ENCODE assay signal across 8 mouse cellular contexts in genomic region chr5:110057637-110058408, GRCm38 (mm10). TPM values are rescaled to one million over a fixed set of nuclear protein-coding genes. Genes with fewer than 3 reads are reported as not detected.
DNase-seq lines count a peak whose midpoint lies in the region; ATAC-seq lines count a peak whose summit lies in the region.

No protein-coding gene starts in this region.

- peak overlapping the region; percentile 51 for H3K4me3 ChIP-seq in hindbrain, embryonic 11.5 days (ENCODE audit: low read depth, low read length)

- no peaks in the 10 kb centered on the region for H3K36me3 ChIP-seq in hindbrain, embryonic 11.5 days (ENCODE audit: control insufficient read depth, insufficient read depth, low read length)

- DNase-seq in MN1 (ENCODE audit: low spot score) = peak; percentile 87
- DNase-seq in cerebellum, adult 9-10 months = peak; percentile 88
- peak; percentile 82 to 86 for DNase-seq in frontal cortex, adult 2 months (ENCODE audit: extremely low spot score in 1 of 2, low spot score in 1 of 2)
- peak; percentile 75 for DNase-seq in hindbrain, embryonic 11.5 days (ENCODE audit: low spot score)
- peak; percentile 76 to 84 for DNase-seq in layer of hippocampus, postnatal 10 days (ENCODE audit: low spot score in 2 of 2)
- DNase-seq in lung, postnatal 10 days = peak; percentile 90
- peak; percentile 77 for DNase-seq in ovary, postnatal 36 days (ENCODE audit: low spot score)
- peak; percentile 83 for DNase-seq in thymus, postnatal 25 days

- 0 out of 2 replicates have a peak overlapping the region, but pooled peaks have one; percentile 13 for H3K27ac ChIP-seq in hindbrain, embryonic 11.5 days (ENCODE audit: low read depth, low read length)

- H3K9ac ChIP-seq in hindbrain, embryonic 11.5 days (ENCODE audit: low read depth, low read length) = peak overlapping the region; percentile 70

- 4% methylated on average over 19 of the region's 19 CpGs for WGBS in hindbrain, embryonic 11.5 days

- no peaks in the 10 kb centered on the region for H3K9me3 ChIP-seq in hindbrain, embryonic 11.5 days (ENCODE audit: control insufficient read depth, low read length)

- H3K4me2 ChIP-seq in hindbrain, embryonic 11.5 days (replicated peaks; ENCODE audit: low read depth, low read length) = peak overlapping the region; percentile 36

- no peaks in the 10 kb centered on the region for H3K4me1 ChIP-seq in hindbrain, embryonic 11.5 days (replicated peaks; ENCODE audit: control insufficient read depth, insufficient read depth, low read length)

- H3K27me3 ChIP-seq in hindbrain, embryonic 11.5 days (ENCODE audit: control insufficient read depth, insufficient read depth, low read length) = no peaks in the 10 kb centered on the region

- peak; percentile 98 for ATAC-seq in hindbrain, embryonic 11.5 days (ENCODE audit: low FRiP score)

RNA-seq across cellular contexts. Expression of gene Gm17655, which starts 14.5 kb away (rescaled TPM):
- polyA plus RNA-seq in frontal cortex, adult 2 months (2012; rRNA removed) = 0.84 and 1.4 TPM in 2 replicates
- polyA plus RNA-seq in hindbrain, embryonic 11.5 days (2014; fragmentation: Nextera tagmentation; extraction: Ambion mirVana) = 5.5 and 6.4 TPM in 2 replicates
- total RNA-seq in layer of hippocampus, postnatal 10 days (2021) = 10 to 100 TPM in 1 of 2 experiments, 1 to 10 TPM in 1; 8.9 to 10.3 TPM

RNA-seq across cellular contexts. Expression of gene Gm35315, which starts 36.4 kb away (rescaled TPM):
- 0.90 and 1.2 TPM in 2 replicates for polyA plus RNA-seq in frontal cortex, adult 2 months (2012; rRNA removed)
- 0.80 and 1.0 TPM in 2 replicates for polyA plus RNA-seq in hindbrain, embryonic 11.5 days (2014; fragmentation: Nextera tagmentation; extraction: Ambion mirVana)
- under 1 TPM; 0.73 to 0.89 TPM for total RNA-seq in layer of hippocampus, postnatal 10 days (2021)

RNA-seq across cellular contexts. Expression of gene Plcxd1, which starts 41.9 kb away (rescaled TPM):
- 14.3 and 17.5 TPM in 2 replicates for polyA plus RNA-seq in frontal cortex, adult 2 months (2012; rRNA removed)
- polyA plus RNA-seq in hindbrain, embryonic 11.5 days (2014; fragmentation: Nextera tagmentation; extraction: Ambion mirVana) = 0.64 and 0.76 TPM in 2 replicates
- total RNA-seq in layer of hippocampus, postnatal 10 days (2021) = 1 to 10 TPM; 3.3 to 4.6 TPM

RNA-seq across cellular contexts. Expression of gene Gtpbp6, which starts 50.2 kb away (rescaled TPM):
- polyA plus RNA-seq in frontal cortex, adult 2 months (2012; rRNA removed) = 151 and 156 TPM in 2 replicates
- 26.6 and 29.5 TPM in 2 replicates for polyA plus RNA-seq in hindbrain, embryonic 11.5 days (2014; fragmentation: Nextera tagmentation; extraction: Ambion mirVana)
- 10 to 100 TPM; 83.7 to 98.9 TPM for total RNA-seq in layer of hippocampus, postnatal 10 days (2021)

RNA-seq across cellular contexts. Expression of gene Zfp605, which starts 52.1 kb away (rescaled TPM):
- polyA plus RNA-seq in frontal cortex, adult 2 months (2012; rRNA removed) = 6.9 and 8.6 TPM in 2 replicates
- polyA plus RNA-seq in hindbrain, embryonic 11.5 days (2014; fragmentation: Nextera tagmentation; extraction: Ambion mirVana) = 8.6 and 10.7 TPM in 2 replicates
- 10 to 100 TPM; 16.1 to 16.8 TPM for total RNA-seq in layer of hippocampus, postnatal 10 days (2021)

Comparison
In these comparisons a context has a peak if more than half of its experiments do, and no peak if none do; other contexts are left out.
1. Peak in every context shown above with its lines: DNase-seq, ATAC-seq, H3K4me3 ChIP-seq and H3K27ac ChIP-seq.